Mouse (Mus musculus): ENCODE results near the gene AC153137.1. TPM values are rescaled to one million over a fixed set of nuclear protein-coding genes. Genes with fewer than 3 reads are reported as not detected.

Gene AC153137.1
- not detected in 4 replicates for total RNA-seq (2023)

GRCm38 (mm10) chr1:30977868-30978267 lies at the start of gene AC153137.1:
TSS of gene AC153137.1 (minus strand) at chr1:30977968.

Other genes starting within 250 kb of the AC153137.1 start
- 176 to 194 TPM (median 179 TPM) in 4 replicates for gene Phf3, start 104.0 kb downstream of the AC153137.1 start, total RNA-seq (2023)
- gene Lgsn, start 198.4 kb upstream of the AC153137.1 start, total RNA-seq (2023): not detected in 4 replicates
- not detected in 4 replicates for gene 4931428L18Rik, start 244.7 kb upstream of the AC153137.1 start, total RNA-seq (2023)
- gene Pih1d3, start 244.9 kb upstream of the AC153137.1 start, total RNA-seq (2023): not detected in 4 replicates